Mouse (Mus musculus) gastrocnemius, adult 2 months (tissue): ENCODE data around the gene S100a6. TPM values are rescaled to one million over a fixed set of nuclear protein-coding genes. Genes with fewer than 3 reads are reported as not detected.

ENCODE experiments used
- DNase-seq: peaks from one replicate; pipeline ENCODE4 v3.0.0; 2022
- H3K27ac ChIP-seq: fragments of 200-600 bp; 2 replicates; pipeline ENCODE4 v1.8.1; 2022; ENCODE audit warnings: mild to moderate bottlenecking
- H3K4me3 ChIP-seq: fragments of 200-600 bp; 2 replicates; pipeline ENCODE4 v1.8.1; 2022; ENCODE audit warnings: mild to moderate bottlenecking, moderate library complexity
- CTCF ChIP-seq: fragments of 200-600 bp; IDR thresholded peaks from 2 replicates; pipeline ENCODE4 v1.8.1; 2022; ENCODE audit warnings: antibody characterized with exemption, mild to moderate bottlenecking, moderate library complexity
- intact Hi-C: fragments of 180-260 bp; cut with DNase I; formaldehyde crosslinking; loops from one replicate; pipeline ENCODE4 v1.15.1; 2025
- total RNA-seq, 2 experiments: library from RNA; stranded (reverse); gene quantifications; 2 replicates each; pipeline ENCODE4 v1.2.3; 2021

S100a6 gene
- total RNA-seq, 2 experiments from 2014 or later, result 52.2 to 123 TPM

DNA sequence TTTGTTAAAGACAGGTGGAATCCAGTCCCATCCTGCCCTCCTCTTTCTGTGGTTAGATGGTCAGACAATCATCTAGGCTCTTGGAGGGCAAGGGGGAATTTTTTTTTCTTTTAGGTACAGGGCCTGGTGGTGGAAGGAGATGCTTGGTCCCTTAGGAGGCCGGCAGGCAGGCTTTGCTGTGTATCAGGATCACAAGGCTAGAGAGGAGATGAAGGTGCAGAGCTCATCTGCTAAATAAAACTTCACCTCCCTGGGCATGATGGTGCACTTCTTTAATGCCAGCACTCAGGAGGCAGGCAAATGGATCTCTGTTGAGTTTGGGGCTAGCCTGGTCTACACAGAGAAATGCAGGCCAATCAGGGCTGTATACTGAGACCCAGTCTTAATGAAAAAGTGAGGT, 3.2 kb downstream of the S100a6 start:
- intact Hi-C loops, result loop anchor here (1.0 to 5.0 kb wide), 3 partner anchors 31 to 104 kb away; partner anchors contain the start of genes S100a1, S100a13 and S100a14
- no peak for TF ChIP-seq CTCF
- H3K4me3 ChIP-seq, result peak overlapping the region; percentile 80
- H3K27ac ChIP-seq, result peak overlapping the region; percentile 92
- no peak for DNase-seq

DNA sequence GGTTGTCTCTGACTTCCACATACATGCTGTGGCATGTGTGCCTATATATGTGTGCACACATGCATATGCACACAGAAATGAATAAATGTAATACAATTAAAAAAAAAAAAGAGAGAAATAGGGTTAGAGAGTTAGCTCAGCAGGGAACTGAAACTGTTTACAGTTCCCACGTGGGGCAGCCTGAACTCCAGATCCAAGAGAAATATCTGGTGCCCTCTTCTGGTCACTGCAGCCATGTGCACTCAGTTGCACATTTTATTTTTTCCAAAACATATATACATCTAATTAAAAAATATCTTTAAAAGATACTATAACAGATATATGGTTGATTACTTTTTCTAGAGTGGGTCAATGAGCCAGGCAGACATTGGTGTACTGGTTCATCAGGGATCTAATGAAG, 4.9 kb downstream of the S100a6 start:
- intact Hi-C loops, result loop anchor here (5.0 kb wide), 2 partner anchors 90 to 105 kb away; partner anchors contain the start of genes S100a1, S100a13 and S100a14
- DNase-seq, result no peak
- Histone ChIP-seq H3K27ac (no peak overlapping the region), H3K4me3 (no peak overlapping the region)
- peak; percentile 45 for TF ChIP-seq CTCF

DNA sequence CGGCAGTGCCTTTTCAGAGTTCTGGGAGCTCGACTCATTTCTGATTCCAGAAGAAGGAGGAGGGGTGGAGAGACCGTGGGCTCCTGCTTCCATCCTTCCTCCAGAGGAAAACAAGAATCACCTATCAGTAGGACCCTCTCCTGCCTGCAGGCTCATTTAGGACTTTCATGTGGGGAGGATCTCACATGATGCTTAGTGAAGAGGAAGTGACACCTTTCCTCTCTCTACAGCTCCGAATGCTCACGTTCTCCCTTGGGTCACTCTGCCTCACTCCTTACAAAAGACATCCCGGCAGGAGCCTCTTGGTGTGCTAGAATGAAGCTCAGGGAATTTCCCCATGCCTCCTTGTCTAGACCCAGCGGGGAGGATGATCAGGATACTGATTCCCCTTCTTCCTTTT, 8.9 kb downstream of the S100a6 start:
- no peak for DNase-seq
- Histone ChIP-seq H3K27ac (no peak overlapping the region), H3K4me3 (no peak overlapping the region)
- intact Hi-C loops, result no loop called here
- TF ChIP-seq CTCF, result no peak

DNA sequence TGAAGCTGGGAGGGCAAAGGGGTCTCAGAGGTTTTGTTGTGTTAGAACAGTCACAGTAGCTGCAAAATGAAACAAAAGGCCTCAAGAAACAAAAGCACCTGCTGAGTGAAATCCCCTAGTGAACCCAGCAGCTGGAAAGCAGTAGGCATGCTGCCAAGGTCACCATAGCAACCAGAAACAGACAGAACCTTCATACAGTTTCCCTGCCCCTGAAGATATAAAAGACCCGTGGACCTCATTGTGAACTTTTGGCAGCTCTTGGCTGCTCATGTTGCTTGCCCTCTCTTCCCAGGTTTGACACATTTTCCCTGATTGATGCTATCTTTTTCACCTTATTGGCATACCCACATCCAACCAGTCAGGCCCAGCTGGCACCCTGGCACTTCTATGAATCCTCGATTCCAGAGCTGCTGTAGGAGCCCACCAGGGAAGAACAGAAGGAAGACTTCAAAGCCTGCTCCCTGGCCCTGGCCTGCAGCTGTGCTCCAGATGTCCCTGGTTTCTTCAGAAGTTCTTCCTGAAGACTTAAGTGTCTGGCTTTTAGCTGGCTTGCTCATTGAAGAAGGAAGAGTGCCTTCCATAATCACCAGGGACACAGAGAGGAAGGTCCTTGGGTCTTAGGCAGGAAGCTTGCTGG, 10.9 kb downstream of the S100a6 start:
- peak; percentile 66 for DNase-seq
- intact Hi-C loops, result no loop called here
- H3K4me3 ChIP-seq, result no peak overlapping the region
- no peak overlapping the region for H3K27ac ChIP-seq
- no peak for TF ChIP-seq CTCF

DNA sequence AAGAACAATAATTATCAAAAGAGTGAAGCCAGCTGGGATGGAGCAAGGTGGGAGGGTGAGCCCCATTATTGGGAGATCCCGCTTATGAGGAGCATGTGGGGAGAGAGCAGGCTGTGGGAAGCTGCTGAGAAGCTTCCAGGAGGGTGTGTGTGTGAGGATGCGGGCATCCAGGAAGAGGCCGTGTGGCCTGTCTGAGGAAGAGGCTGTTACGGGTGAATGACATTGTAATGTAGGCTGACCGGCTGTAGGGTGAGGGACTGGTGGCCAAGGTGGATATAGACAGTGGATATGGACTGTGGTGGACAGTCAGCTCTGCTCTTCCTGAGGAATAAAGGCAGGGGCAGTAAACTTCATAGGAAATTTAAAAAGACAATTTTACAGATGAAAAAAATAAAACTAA, 12.8 kb downstream of the S100a6 start:
- DNase-seq, result no peak
- H3K27ac ChIP-seq, result no peak overlapping the region
- no peak for TF ChIP-seq CTCF
- intact Hi-C loops, result no loop called here
- no peak overlapping the region for H3K4me3 ChIP-seq

DNA sequence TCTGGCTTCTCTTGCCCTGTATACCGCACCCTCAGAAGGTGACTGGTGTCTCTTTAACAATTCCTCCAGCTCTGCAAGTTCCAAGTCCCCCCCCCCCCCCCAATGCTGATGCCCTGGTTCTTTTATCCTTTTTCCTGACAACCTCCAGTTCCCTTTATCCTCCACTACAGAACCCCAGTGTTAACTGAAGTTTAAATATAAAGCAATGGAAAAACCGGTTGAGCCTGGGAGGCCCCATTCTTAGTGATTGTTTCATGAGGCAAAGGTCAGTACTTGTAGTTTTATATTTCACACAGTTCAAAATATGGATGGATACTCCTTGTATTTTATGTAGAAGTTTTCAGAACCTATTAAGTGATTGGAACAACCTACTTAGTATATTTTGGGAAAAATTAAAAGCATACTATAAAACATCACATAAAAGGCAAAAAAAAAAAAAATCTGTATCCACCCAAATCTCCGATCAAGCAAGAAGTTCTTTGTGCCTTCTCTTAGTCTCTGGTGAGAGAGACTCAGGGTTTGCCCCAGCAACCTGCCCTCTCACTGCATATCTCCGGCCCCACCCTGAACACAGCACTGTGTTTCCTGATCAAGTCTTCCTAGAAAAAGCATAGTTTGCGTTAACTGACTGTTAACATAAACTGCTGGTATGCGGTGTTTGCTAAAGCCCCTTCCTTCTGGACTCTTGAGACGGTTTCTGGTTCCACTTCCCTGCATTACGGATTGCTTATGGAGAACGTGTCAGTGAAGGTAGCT, 13.8 kb downstream of the S100a6 start:
- no peak for DNase-seq
- no peak overlapping the region for H3K27ac ChIP-seq
- no peak for TF ChIP-seq CTCF
- intact Hi-C loops, result no loop called here
- H3K4me3 ChIP-seq, result no peak overlapping the region

DNA sequence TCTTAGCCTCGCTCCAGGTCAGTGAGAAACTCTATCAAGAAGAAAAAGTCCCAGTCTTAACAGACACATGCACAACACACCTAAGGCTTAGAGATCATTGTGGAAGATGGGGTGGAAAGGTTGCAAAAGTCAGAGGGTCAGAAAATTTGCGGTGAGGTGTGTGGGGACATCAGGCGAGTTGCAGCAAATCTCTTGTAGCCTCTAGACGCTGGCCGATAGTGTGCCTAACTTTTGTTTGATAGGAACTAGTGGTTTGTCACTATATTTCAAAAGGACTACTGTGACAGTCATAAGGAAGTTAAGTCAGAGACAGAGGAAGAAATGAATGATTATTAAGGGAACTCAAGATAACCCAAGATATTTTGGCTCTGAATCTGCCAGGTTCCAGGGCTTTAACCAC, 14.7 kb downstream of the S100a6 start:
- intact Hi-C loops, result no loop called here
- no peak for DNase-seq
- Histone ChIP-seq H3K4me3 (no peak overlapping the region), H3K27ac (no peak overlapping the region)
- TF ChIP-seq CTCF, result no peak

DNA sequence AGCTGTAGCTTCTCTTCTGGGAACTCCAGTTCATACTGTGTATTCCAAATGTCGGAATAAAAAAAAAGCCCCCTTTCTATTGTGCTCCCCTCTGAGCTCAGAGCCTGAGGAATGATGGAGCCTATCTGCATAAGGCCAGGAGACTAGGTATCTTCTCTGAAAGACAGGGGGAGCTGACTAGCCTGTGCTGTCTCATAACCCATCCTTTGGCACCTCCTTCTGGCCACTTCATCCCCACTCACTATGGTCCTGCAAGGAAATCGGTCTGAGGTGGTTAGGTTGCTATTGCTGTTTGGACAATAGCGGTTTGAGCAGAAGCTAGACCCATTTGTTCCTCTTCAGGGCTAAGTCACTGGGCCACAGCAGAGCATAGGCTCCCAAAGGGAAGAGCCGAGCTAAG, 15.1 kb downstream of the S100a6 start:
- intact Hi-C loops, result no loop called here
- Histone ChIP-seq H3K4me3 (no peak overlapping the region), H3K27ac (no peak overlapping the region)
- no peak for DNase-seq
- TF ChIP-seq CTCF, result peak; percentile 61

DNA sequence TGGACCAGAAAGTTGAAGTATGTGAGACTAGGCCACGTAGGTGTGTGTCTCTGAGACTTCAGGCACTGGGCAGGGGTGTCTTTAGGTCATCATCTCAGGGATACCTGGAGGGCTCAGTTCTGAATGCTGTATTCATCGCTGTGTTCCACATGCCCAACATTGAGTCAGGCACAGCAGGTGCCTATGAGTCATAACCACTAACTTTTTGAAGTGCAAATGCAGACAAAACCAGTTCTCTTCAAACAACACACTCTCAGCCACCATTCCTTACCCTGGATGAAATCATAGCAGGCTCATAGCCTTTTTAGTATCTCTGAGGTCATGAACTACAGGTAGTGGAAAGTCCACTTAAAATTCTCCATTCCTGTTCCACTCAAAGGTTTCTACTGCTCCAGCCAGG, 16.6 kb downstream of the S100a6 start:
- DNase-seq, result no peak
- Histone ChIP-seq H3K4me3 (no peak overlapping the region), H3K27ac (no peak overlapping the region)
- intact Hi-C loops, result no loop called here
- TF ChIP-seq CTCF, result no peak

DNA sequence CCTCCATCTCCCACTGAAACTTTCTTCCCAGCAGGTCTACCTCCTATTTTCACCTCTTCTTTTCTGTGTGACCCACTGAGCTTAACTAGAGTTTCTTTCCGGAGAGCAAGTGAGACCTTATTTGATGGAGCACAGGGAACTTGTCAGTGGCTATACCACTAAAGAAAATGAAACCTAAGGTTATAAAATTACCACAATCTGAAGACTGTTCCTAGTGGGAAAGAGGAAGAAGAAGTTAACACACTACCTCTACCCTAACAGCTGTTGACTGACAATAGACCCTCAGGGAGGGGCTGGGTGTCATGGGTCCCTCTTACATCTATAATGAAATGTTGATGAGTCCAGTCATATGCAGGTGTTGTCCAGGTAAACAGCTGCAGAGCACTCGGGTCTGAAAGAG, 19.3 kb downstream of the S100a6 start:
- H3K4me3 ChIP-seq, result no peak overlapping the region
- DNase-seq, result no peak
- no peak for TF ChIP-seq CTCF
- intact Hi-C loops, result no loop called here
- H3K27ac ChIP-seq, result no peak overlapping the region

DNA sequence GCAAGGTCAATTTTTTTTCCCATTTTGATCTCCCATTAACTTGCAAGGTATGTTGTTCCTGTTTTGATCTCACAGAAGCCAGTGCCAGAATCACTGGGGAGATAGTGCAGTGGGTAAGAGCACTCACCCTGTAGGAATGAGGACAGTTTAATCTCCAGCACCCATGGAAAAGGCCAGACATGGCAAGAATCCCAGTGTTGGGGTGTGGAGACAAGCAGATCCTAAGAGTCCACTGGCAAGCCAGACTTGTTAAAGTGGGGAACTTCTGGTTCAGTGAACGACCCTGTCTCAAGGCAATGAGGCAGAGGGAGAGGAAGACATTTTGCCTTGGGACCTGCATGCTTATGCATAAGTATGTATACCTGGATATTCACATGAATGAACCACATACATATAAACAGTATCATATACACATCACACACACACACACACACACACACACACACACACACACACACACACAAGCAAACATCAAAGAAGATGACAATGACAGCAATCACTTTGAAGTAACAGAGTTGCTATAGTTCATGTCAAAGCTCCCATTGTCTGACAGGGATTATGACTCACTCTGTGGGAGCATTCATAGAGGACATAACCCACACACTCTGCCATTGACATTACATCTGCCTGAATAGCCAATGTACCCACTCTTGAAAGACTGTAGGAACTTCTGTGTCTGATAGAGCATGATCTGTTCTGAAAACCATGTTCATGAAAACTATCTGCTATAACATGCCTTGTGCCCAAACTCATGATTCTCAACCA, 26.0 kb downstream of the S100a6 start:
- no peak for TF ChIP-seq CTCF
- intact Hi-C loops, result no loop called here
- no peak for DNase-seq
- H3K27ac ChIP-seq, result no peak overlapping the region
- no peak overlapping the region for H3K4me3 ChIP-seq

DNA sequence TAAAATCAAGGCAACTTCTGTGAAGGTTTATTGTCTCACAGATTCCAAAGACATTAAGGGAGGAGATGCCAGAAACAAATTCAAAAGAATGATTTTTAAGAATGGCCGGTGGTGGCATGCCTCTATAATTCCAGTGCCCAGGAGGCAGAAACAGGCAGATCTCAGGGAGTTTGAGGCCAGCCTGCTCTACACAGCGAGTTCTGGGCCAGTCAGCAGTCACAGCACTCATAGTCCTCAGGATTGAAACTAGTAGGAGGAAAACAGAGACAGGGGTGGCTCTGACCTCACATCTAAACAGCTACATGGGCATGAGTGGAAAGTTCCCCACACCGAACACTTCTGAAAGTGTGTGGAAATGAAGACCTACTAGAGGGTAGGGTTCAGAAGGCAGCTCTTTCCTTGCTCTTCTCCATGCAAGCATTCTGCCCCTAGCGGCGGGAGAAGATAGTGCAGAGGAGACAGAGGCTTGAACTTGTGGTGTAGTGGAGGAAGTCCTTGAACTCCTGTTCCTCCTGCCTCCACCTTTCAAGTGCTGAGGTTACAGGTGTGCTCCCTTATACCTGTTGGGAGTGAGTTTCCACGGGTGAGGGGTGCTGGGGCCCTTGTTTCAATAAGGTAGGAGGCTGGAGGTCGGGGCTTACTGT, 27.0 kb downstream of the S100a6 start:
- peak; percentile 49 for DNase-seq
- Histone ChIP-seq H3K4me3 (no peak overlapping the region), H3K27ac (no peak overlapping the region)
- intact Hi-C loops, result no loop called here
- TF ChIP-seq CTCF, result peak; percentile 72

DNA sequence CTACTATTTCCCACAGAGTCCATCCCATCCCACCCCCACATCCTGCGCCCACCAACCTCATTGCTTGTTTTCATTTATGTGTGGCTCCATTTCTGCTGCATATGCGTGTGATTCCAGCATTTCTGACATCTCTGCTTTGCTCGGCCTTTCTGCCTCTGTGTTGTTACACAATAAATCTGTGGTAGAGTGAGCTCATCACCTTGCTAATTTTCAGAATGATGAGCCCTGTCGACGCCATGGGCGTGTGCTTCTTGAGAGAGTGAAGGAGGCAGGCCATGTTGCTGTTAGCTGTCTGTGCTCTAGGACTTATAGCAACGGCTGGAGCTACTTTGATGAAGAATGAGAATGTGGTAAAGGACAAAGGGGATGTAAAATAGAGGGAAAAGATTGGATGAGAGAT, 28.3 kb downstream of the S100a6 start:
- Histone ChIP-seq H3K4me3 (no peak overlapping the region), H3K27ac (no peak overlapping the region)
- TF ChIP-seq CTCF, result no peak
- intact Hi-C loops, result no loop called here
- DNase-seq, result no peak
